Mouse (Mus musculus): ENCODE data around the gene Acsm3.
"Not testable (repeated sequence)": the region's sequence is repeated elsewhere in the genome, so short reads cannot be mapped to it uniquely, and the experiment has no call there.

Acsm3 gene
- long read RNA-seq, experiment 1, result 0 reads
- long read RNA-seq, experiment 2, partial matches to known transcripts, result 0 of 1 reads
- long read RNA-seq, experiment 2, other reads (novel, unspliced or antisense), result 0 of 1 reads

DNA sequence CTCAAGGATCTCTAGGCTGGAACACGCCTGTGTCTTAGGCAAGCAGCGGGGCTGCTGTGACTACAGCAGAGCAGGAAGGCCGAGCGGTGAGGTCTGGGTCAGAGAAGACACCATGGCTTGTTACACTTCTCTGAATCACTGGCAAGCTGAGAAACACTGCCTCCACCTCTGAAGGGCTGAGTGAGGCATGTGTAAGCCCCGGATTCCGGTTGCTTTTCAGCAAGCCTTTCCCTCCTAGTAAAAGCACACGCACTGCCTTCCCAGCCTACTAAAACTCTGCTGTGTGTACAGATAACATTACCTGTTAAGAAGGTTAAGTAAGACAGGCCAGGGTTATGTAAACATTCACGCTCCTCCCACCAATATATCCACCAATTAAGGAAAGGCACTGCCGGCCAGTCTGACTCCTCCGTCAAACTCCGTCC lies at the start of gene Acsm3:
Gene Acsm3, plus strand, starts transcription at position 397 of the 425 bp plus-strand sequence.
- intact Hi-C loops (cut with DNase I), result no loop called here

DNA sequence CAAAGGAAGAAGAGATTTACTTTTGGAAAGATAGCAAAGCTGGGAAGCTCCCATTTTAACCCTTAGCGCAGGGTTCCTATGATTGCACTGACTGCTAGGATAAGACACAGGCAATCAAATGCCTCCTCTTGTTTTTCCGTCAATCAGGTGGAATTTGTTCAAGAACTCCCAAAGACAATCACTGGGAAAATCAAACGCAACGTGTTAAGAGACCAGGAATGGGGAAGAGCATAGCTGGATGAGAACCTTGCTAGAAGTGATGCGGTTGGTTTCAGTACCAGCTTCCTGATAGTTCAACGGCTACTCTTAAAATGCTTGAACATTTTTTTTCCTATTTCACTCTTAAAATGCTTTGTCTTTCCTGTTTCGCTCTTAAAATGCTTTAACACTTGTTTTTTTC lies 46.6 kb upstream of the Acsm3 start:
- intact Hi-C loops (cut with DNase I), result no loop called here

DNA sequence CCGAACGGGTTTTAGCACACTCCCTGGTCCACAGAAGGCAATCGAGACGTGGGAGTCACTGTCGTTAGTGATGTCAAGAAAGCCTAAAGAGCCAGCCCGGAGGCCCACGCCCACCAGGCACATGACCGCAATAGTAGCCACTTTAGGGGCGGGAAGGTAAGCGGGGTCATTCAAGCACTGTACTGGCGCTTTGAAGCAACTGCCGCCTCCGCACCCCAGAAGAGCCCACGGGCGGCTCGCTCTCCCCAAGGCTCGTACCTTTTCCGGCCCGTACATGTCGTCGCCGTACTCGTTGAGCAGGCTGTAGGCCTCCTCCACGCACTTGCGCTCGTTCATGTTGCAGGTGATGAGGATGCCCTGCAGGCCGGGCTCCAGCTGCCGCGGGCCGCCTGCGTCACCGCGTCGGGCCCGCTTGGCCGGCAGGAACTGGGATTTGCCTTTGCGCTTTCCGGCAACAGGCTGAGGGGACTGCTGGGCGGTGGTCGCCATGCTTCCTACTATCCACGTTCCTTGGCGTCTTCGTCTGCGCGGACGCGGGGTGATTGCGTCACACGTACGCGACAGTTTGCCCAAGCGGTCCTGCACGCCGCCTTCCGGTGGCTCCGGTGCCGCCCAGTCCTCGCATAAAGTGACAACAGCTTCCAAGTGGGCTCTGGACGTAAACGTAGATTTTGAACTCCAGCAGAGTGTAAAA lies 40.3 kb upstream of the Acsm3 start, which contains the start of gene Thumpd1:
Gene Thumpd1, minus strand, starts transcription at position 546 of the 694 bp plus-strand sequence.
- intact Hi-C loops (cut with DNase I), result no loop called here

DNA sequence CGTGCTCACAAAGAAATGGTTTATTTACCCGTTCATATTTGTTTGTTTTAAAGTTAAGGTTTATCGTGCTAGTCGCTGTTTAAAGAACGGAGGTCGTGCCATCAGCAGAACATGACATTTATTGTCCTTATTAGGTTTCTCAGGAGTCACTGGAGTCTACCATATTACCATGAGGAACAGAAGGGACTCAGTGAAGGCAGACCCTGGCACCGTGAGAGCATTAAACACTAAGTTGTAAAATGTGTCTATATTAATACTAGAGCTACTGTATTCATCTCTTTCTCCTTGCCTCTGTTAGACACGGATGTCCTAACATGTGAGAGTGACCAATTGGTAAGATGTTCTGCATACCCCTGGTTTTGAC lies 39.8 kb upstream of the Acsm3 start:
- intact Hi-C loops (cut with DNase I), result no loop called here

- intact Hi-C loops (cut with DNase I), result no loop called here
Observed at GRCm38 (mm10) chr7:119727621-119728020, 33.1 kb upstream of the Acsm3 start.

- intact Hi-C loops (cut with DNase I), result loop anchor here (5.0 kb wide), 1 partner anchor 71 kb away; no protein-coding TSS in a partner anchor
Observed at GRCm38 (mm10) chr7:119731262-119731661, 29.5 kb upstream of the Acsm3 start.

- intact Hi-C loops (cut with DNase I), result no loop called here
Observed at GRCm38 (mm10) chr7:119738877-119739276, 21.8 kb upstream of the Acsm3 start.

GRCm38 (mm10) chr7:119739798-119740468 lies 20.8 kb upstream of the Acsm3 start:
- intact Hi-C loops (cut with DNase I), result not testable (repeated sequence)

- intact Hi-C loops (cut with DNase I), result no loop called here
Observed at GRCm38 (mm10) chr7:119744321-119744720, 16.4 kb upstream of the Acsm3 start.

- intact Hi-C loops (cut with DNase I), result no loop called here
Observed at GRCm38 (mm10) chr7:119745869-119746268, 14.9 kb upstream of the Acsm3 start.

GRCm38 (mm10) chr7:119748761-119749160 lies 12.0 kb upstream of the Acsm3 start:
- intact Hi-C loops (cut with DNase I), result no loop called here

DNA sequence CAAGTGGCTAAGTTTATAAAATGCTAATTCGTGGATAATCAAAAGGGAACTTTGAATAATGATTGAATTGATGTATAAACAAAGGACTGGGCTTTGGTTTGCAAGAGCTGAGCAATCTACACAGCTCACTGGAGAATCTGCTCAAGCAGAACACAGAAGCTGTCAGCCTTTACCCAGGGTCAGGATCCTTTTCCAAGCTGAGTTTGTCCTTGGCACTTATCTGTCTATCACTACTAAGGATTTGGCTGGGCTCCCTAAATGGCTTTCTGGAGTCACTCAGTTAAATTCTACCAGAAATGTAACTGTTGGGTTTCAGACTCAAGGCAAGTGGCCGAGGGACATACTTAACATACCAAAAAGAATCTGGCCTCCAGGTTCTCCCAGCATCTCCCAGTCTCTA lies 10.8 kb upstream of the Acsm3 start:
- intact Hi-C loops (cut with DNase I), result no loop called here

DNA sequence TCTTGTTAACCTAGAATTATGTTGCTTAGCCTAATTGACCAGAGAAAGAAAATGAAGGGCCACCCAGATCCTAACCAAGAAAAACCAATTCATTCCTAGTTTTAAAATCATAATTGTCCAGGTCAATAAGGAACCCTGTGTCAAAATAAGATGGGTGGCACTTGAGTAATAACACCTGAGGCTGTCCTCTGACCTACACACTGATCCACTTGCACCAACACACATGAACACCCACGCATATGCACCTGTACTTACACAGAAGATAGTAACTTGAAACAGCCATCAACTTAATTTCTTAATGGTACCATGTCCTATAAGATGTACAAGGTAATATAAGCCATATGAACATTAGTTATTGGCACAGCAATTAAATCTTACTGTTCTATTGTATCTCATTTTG lies 7.0 kb upstream of the Acsm3 start:
- intact Hi-C loops (cut with DNase I), result no loop called here

DNA sequence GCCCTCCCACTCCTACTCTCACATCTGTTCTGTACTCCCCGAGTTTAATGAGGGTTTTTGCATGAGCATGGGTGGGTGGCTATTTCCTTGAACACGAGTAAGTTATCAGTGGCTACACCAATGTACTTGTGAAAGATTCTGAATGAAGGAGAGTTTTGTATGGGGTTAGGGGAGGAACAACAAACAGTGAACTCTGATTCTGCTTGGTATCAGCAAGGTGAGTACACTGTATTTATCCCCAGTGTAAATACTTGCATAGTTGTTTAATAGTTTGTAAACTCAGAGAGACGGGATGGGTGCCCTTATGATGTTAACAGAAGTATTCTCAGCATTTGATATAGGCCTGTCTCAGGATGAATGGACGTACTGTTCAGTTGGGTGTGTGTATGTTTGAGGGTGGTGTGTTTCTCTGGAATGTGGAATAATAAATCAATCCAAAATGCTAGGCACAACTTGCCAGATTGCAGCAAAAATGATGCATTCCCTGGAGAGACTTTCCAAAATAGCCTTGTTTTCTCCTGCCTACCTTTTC lies 1.5 kb downstream of the Acsm3 start:
- intact Hi-C loops (cut with DNase I), result no loop called here

GRCm38 (mm10) chr7:119764377-119764776 lies 3.7 kb downstream of the Acsm3 start:
- intact Hi-C loops (cut with DNase I), result no loop called here

DNA sequence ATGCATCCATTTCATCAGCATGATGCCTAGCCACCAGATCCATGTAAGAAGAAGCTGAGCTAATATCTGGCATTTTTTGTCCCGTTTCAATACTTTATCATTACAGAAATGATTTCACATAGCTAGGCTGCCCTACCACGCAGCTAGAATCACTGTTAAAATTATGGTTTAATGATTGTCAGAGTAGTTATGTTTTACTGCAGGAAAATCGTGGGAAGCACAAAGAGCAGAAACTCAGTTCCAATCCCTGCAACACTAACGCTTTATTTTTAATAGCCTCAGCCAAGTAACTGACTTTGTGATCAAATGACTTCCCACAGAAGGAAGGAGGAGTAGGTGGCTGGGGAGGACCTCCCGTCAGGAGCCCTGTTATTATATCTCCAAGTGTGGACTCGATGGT lies 6.3 kb downstream of the Acsm3 start:
- intact Hi-C loops (cut with DNase I), result no loop called here

DNA sequence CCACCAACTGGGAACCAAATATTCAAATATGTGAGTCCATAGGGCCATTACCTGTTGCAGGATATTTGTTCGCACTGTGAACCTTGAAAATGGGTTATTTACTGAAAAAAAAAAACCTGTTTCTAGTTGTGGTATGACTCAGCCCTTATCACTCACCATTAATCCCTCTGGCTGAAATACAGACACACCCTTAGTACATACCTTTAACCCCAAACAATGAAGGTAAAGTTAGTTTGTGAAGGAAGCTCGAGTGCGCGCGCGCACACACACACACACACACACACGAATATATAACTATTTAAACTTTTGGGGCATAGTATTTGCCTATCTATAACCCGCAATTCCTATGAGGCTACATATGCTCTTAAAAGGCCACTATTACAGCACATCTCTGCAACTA lies 9.2 kb downstream of the Acsm3 start:
- intact Hi-C loops (cut with DNase I), result no loop called here

DNA sequence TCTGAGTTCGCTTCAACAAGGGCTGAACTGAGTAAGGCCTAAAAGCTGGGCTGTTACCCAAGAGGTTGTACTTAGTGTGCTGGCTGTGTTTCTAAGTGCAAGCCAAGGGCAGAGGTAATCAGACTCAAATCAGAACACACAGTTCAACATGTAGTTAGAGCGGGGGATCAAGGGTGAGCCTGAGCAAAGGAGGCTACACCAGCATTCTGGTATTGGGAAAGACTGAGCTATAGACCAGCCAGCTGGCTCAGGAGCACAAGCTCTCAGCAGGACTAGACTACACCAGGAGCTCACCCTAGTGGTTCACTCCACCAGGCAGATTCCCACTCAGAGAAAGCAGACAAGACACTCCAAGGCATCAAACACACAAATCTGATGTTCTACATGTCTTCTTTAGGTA lies 22.7 kb downstream of the Acsm3 start:
- intact Hi-C loops (cut with DNase I), result no loop called here

- intact Hi-C loops (cut with DNase I), result no loop called here
Observed at GRCm38 (mm10) chr7:119784908-119785307, 24.2 kb downstream of the Acsm3 start.

- intact Hi-C loops (cut with DNase I), result no loop called here
Observed at GRCm38 (mm10) chr7:119789024-119789423, 28.3 kb downstream of the Acsm3 start.

DNA sequence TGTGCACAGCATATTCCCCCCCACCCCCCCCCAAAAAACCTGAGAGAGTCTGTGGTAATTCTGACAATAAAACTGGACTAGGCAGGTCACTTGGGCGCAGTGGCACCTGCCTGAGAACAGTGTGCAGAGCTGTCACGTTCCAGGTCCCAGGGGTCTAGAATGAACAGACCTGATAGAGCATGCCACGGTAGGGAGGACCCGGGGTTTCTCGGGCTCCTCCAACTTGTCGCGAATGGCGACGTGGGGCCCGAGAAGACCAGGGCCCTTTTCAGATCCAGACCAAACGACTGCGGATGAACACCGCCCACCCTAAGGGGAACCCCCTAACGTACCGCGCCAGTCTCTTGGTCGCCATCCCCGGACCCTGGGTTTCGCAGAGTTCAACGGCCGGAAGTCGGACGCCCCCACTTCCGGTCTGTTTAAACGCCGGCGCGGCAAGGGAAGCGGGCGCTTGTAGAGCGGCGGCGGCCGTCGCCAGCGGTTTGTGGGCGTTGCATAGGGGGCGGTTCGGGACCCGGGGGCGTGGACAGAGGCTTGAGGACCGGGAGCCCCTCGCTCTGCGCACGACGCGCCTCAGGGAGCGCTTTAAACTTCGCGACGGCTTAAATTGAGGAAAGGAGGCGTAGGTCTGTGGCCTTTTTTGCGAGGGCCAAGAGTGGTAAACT lies 33.0 kb downstream of the Acsm3 start, which contains the start of the genes Rexo5 and Eri2:
Gene Rexo5, plus strand, starts transcription at position 421 of the 665 bp plus-strand sequence.
Gene Eri2, minus strand, starts transcription at position 473 of the 665 bp plus-strand sequence.
- intact Hi-C loops (cut with DNase I), result no loop called here

DNA sequence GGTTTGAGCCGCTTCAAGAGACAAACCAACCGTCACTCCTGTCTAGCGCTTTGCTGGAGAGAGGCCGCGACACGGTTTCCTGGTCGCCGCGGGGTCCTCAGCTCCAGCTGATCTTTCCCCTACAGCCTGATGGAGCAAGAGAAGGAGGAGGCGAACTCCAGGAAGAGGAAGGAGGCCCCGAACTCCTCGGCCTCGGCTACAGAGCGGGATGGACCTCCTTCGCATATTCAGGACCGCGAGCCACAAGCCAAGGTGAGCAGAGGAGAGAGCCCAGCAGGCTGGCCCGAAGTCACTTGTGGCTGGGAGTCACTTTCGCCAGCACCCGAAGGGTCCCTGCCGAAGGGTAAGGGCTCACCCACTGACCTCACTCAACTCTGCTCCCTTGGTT lies 33.5 kb downstream of the Acsm3 start:
- intact Hi-C loops (cut with DNase I), result no loop called here

Measured in adrenal gland (tissue).